Mouse (Mus musculus) heart, embryonic 15.5 days (tissue): ENCODE results near the gene Lrrc2. TPM values are rescaled to one million over a fixed set of nuclear protein-coding genes. Genes with fewer than 3 reads are reported as not detected.
A peak's percentile ranks its signal among the peaks of the same experiment; 100 is the strongest.

ENCODE experiments used
- ATAC-seq: fragments of 200-750 bp; cut with Nextera tagmentation; replicated peaks from 2 replicates; pipeline ENCODE4 v1.8.0; 2017; ENCODE audit warnings: low read depth, moderate TSS enrichment; ENCODE audit not compliant: insufficient number of reproducible peaks, insufficient read depth, low FRiP score
- H3K27ac ChIP-seq: fragments of 300-500 bp; sonication (generic); 2 replicates; pipeline ENCODE4 v1.5.1; 2015; ENCODE audit warnings: mild to moderate bottlenecking, inconsistent platforms
- H3K27me3 ChIP-seq: fragments of 300-500 bp; sonication (generic); 2 replicates; pipeline ENCODE4 v1.6.1; 2015; ENCODE audit warnings: inconsistent platforms
- H3K36me3 ChIP-seq: fragments of 300-500 bp; sonication (generic); 2 replicates; pipeline ENCODE4 v1.6.1; 2015; ENCODE audit warnings: mild to moderate bottlenecking, inconsistent platforms
- H3K4me1 ChIP-seq: fragments of 300-500 bp; sonication (generic); replicated peaks from 2 replicates; pipeline ENCODE4 v1.6.1; 2015; ENCODE audit warnings: inconsistent platforms
- H3K4me2 ChIP-seq: fragments of 300-500 bp; sonication (generic); 2 replicates; pipeline ENCODE4 v1.6.1; 2015; ENCODE audit warnings: inconsistent platforms, mild to moderate bottlenecking, moderate library complexity
- H3K4me3 ChIP-seq: fragments of 300-500 bp; sonication (generic); 2 replicates; pipeline ENCODE4 v1.5.1; 2015; ENCODE audit warnings: mild to moderate bottlenecking, inconsistent platforms
- H3K9ac ChIP-seq: fragments of 300-500 bp; sonication (generic); 2 replicates; pipeline ENCODE4 v1.6.1; 2015; ENCODE audit warnings: mild to moderate bottlenecking, inconsistent platforms
- H3K9me3 ChIP-seq: fragments of 300-500 bp; sonication (generic); replicated peaks from 2 replicates; pipeline ENCODE4 v1.6.1; 2016; ENCODE audit warnings: inconsistent platforms
- WGBS: fragments of 180-500 bp; shearing (Covaris S2); methylation state at CpG from one replicate; pipeline ENCODE4 v1.1.7; 2015; ENCODE audit warnings: mixed read lengths; 5-methylcytosine and 5-hydroxymethylcytosine counted together
- polyA plus RNA-seq: library from polyadenylated mRNA; unstranded; fragments of >200 nt; fragmentation: Nextera tagmentation; extraction: Ambion mirVana; gene quantifications from 2 replicates; pipeline ENCODE4 v1.2.1, GENCODE M21; 2015

Lrrc2 gene
- polyA plus RNA-seq, 1 experiment from 2014 or later: 6.9 TPM

DNA sequence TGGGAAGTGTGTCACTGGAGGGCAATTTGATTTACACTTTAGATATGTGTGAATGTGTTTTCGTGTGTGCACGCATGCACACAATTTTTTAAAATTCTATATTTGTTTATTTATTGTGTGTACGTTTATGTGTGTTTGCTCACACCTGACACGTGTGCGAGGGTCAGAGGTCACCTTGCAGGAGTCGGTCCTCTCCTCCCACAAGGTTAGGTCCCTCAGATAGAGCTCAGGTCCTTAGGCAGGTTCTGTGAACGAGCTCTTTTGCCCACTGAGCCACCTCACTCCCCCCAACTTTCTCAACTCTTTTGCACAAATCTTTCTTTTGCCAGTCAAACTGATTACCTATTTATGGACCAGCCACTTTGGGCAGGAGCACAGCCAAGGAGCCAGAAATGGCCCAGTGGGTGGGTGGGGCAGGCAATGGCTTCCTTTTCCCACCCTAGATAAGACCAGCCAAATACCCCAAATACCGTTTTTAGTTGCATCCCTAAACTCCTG, 2.5 kb upstream of the Lrrc2 start:
- no peaks in the 10 kb centered on the region for H3K9me3 ChIP-seq
- no peak overlapping the region for H3K9ac ChIP-seq
- WGBS: 45% methylated on average over 8 of the region's 8 CpGs
- no peak overlapping the region for H3K4me2 ChIP-seq
- ATAC-seq: no peak
- no peak overlapping the region for H3K4me3 ChIP-seq
- H3K27ac ChIP-seq: peak overlapping the region; percentile 41; the same call in 1 of the 2 replicates
- H3K27me3 ChIP-seq: peaks cover 25% of the 10 kb centered on the region
- H3K4me1 ChIP-seq: peaks cover 36% of the 10 kb centered on the region
- H3K36me3 ChIP-seq: no peaks in the 10 kb centered on the region

GRCm38 (mm10) chr9:110950109-110950508, 1.2 kb upstream of the Lrrc2 start:
- H3K9me3 ChIP-seq: no peaks in the 10 kb centered on the region
- no peaks in the 10 kb centered on the region for H3K36me3 ChIP-seq
- H3K4me1 ChIP-seq: peaks cover 33% of the 10 kb centered on the region
- no peak for ATAC-seq
- no peak overlapping the region for H3K9ac ChIP-seq
- no peak overlapping the region for H3K4me2 ChIP-seq
- no peak overlapping the region for H3K27ac ChIP-seq
- peaks cover 18% of the 10 kb centered on the region for H3K27me3 ChIP-seq
- WGBS: 93% methylated on average over 3 of the region's 3 CpGs
- no peak overlapping the region for H3K4me3 ChIP-seq

GRCm38 (mm10) chr9:110951866-110952265, 521 bp downstream of the Lrrc2 start:
- WGBS: 81% methylated on average over 13 of the region's 13 CpGs
- H3K27me3 ChIP-seq: peaks cover 6% of the 10 kb centered on the region; the same call in 1 of the 2 replicates
- no peak overlapping the region for H3K4me3 ChIP-seq
- H3K4me1 ChIP-seq: peaks cover 26% of the 10 kb centered on the region
- no peaks in the 10 kb centered on the region for H3K9me3 ChIP-seq
- ATAC-seq: no peak
- H3K4me2 ChIP-seq: no peak overlapping the region
- H3K9ac ChIP-seq: no peak overlapping the region
- H3K27ac ChIP-seq: no peak overlapping the region
- H3K36me3 ChIP-seq: no peaks in the 10 kb centered on the region

DNA sequence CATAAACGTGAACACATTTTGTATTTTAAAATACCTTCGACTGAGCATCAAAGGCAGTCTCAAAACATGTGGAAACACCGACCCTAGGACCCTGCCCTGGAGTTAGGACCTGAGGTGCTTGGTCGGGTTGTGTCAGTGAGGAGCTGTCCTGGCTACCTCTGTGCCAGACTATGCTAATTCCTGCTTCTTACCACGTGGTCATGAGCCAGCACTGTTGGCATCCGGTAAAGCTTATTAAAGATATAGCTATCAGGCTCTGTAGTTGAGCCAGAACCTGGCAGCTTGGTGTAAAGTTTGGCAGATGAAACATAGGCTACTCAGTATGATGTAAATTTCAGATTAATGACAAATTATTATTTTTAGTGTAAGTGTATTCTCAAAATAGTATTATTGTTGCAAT, 1.1 kb downstream of the Lrrc2 start:
- Histone ChIP-seq H3K4me3 (no peak overlapping the region), H3K4me1 (peaks cover 22% of the 10 kb centered on the region), H3K27me3 (peaks cover 6% of the 10 kb centered on the region; the same call in 1 of the 2 replicates), H3K9ac (no peak overlapping the region), H3K4me2 (no peak overlapping the region), H3K36me3 (no peaks in the 10 kb centered on the region), H3K9me3 (no peaks in the 10 kb centered on the region), H3K27ac (peak overlapping the region; percentile 83)
- WGBS: 36% methylated on average over 6 of the region's 6 CpGs
- no peak for ATAC-seq

DNA sequence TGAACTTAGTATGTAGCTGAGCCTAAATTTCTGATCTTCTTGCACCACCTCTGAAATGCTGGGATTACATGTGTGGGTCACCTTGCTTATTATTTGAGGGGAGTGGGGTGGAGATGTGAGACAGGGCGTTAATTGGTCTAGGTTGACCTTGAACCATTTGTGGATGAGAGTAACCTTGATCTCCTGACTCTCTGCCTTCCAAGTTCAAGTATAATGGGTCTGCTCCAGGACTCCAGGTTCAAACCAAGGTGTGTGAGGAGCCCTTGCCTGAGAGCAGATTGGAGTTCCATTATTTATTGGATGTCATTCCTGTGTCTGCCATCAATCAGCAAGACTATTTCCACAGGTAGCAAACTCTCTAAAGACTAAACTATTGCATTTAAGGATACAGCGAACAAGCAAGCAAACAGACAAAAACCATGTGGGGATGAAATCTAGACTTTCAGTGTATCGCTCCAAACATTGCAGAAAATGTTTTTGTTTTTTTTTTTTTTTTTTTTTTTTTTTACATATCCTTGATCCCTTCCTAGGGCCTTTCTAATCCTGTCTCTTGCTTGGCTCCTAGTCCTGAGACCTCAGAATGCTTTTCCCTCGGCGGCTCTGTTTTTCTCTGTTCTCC, 1.7 kb downstream of the Lrrc2 start:
- Histone ChIP-seq H3K4me3 (peak overlapping the region; percentile 62), H3K27ac (peak overlapping the region; percentile 83), H3K9ac (peak overlapping the region; percentile 58)

DNA sequence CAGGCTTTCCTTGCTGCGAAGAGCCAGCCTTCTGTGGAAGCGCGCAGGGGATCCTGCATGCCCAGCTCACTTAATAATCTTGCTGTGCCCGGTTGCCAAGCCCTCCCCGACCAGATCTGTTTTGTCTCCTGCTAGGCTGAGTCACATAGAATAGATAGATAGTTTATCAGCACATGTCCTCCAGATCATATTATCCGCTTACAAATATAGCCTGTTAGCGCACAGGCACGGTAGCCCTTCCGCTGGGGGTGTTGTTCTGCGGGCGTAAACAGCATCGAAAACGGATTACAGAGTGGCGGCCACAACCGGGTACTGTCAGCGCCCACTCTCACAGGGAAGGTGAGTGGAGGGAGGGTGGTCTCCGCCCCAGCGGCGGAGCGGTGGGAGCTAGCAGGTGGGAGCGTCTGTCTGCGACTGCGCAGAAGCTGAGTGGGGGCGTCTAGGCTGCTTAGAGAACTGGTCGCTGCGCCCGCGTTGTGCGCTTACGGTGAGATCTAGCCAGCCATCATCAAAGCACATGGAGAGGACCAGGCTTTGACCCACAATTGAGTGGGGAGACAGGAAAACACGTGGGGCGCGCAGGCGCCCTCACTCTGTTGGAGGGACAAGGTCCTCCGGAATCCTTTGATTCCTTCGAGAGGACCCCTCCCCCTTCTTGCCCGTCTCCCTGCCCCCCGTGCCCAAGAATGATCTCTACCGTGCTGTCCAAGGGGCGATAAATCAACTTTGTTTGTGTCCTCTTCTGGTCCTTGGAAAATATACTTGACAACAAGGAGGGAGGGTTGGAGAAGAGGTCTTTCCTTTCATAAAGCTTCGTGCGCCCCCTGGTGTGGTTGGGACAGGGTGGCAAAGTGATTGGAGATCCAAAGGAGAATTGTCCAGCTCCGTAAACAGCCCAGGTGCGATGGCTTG, 2.5 kb downstream of the Lrrc2 start:
- H3K4me3 ChIP-seq: peak overlapping the region; percentile 62
- 1% methylated on average over 44 of the region's 44 CpGs for WGBS
- H3K36me3 ChIP-seq: no peaks in the 10 kb centered on the region
- H3K27me3 ChIP-seq: peaks cover 6% of the 10 kb centered on the region; the same call in 1 of the 2 replicates
- no peaks in the 10 kb centered on the region for H3K9me3 ChIP-seq
- H3K4me2 ChIP-seq: peak overlapping the region; percentile 95
- H3K27ac ChIP-seq: peak overlapping the region; percentile 83
- H3K4me1 ChIP-seq: peaks cover 20% of the 10 kb centered on the region
- peak overlapping the region; percentile 58 for H3K9ac ChIP-seq
- ATAC-seq: peak; percentile 68

More for the DNA sequence above, 1.7 kb downstream of the Lrrc2 start:
- 49% methylated on average over 5 of the region's 5 CpGs for WGBS
- Histone ChIP-seq H3K4me1 (peaks cover 22% of the 10 kb centered on the region), H3K27me3 (peaks cover 6% of the 10 kb centered on the region; the same call in 1 of the 2 replicates), H3K9me3 (no peaks in the 10 kb centered on the region), H3K4me2 (peak overlapping the region; percentile 95), H3K36me3 (no peaks in the 10 kb centered on the region)
- no peak for ATAC-seq

- Histone ChIP-seq H3K4me1 (peaks cover 14% of the 10 kb centered on the region), H3K27ac (no peak overlapping the region), H3K9ac (no peak overlapping the region), H3K4me2 (peak overlapping the region; percentile 95), H3K4me3 (peak overlapping the region; percentile 62; the same call in 1 of the 2 replicates), H3K36me3 (no peaks in the 10 kb centered on the region), H3K9me3 (no peaks in the 10 kb centered on the region), H3K27me3 (peaks cover 6% of the 10 kb centered on the region; the same call in 1 of the 2 replicates)
- 45% methylated on average over 2 of the region's 2 CpGs for WGBS
- no peak for ATAC-seq
Measured at GRCm38 (mm10) chr9:110954681-110955445, 3.5 kb downstream of the Lrrc2 start.

- Histone ChIP-seq H3K27me3 (peaks cover 6% of the 10 kb centered on the region; the same call in 1 of the 2 replicates), H3K27ac (no peak overlapping the region), H3K9ac (no peak overlapping the region), H3K4me3 (no peak overlapping the region), H3K4me2 (no peak overlapping the region), H3K9me3 (no peaks in the 10 kb centered on the region), H3K36me3 (no peaks in the 10 kb centered on the region), H3K4me1 (peaks cover 14% of the 10 kb centered on the region)
- WGBS: 73% methylated on average over 6 of the region's 6 CpGs
- ATAC-seq: no peak
Measured at GRCm38 (mm10) chr9:110955962-110956361, 4.6 kb downstream of the Lrrc2 start.

DNA sequence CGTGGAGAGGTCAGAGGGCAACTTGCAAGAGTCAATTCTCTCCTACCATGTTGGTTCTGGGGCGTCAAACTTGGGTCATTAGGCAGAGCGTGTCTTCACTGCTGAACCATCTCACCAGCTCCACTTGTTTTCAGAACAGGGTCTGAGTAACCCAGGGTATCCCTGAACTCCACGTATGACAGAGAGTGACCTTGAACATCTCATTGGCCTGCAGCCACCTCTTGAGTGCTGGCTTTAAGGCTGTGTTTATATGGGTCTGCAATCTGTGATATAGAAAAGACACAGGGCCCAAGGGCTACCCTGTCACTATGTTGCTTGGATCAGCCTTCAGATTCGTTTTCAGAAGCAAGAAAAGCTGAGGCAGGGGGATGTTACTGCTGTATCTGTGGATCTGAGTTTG, 8.3 kb downstream of the Lrrc2 start:
- no peaks in the 10 kb centered on the region for H3K9me3 ChIP-seq
- no peak overlapping the region for H3K9ac ChIP-seq
- peaks cover 9% of the 10 kb centered on the region for H3K4me1 ChIP-seq
- 72% methylated on average over 5 of the region's 5 CpGs for WGBS
- no peak overlapping the region for H3K4me2 ChIP-seq
- H3K27me3 ChIP-seq: peaks cover 4% of the 10 kb centered on the region; the same call in 1 of the 2 replicates
- no peak overlapping the region for H3K27ac ChIP-seq
- H3K36me3 ChIP-seq: 0 out of 2 replicates have a peak, but pooled peaks cover 2% of the 10 kb centered on the region
- no peak for ATAC-seq
- no peak overlapping the region for H3K4me3 ChIP-seq

- ATAC-seq: no peak
Measured at GRCm38 (mm10) chr9:110960230-110961149, 9.1 kb downstream of the Lrrc2 start.

More at GRCm38 (mm10) chr9:110960230-110961149, 9.1 kb downstream of the Lrrc2 start:
- Histone ChIP-seq H3K36me3 (0 out of 2 replicates have a peak, but pooled peaks cover 2% of the 10 kb centered on the region), H3K27ac (no peak overlapping the region), H3K4me3 (no peak overlapping the region), H3K4me2 (no peak overlapping the region), H3K4me1 (peaks cover 9% of the 10 kb centered on the region), H3K9me3 (no peaks in the 10 kb centered on the region), H3K27me3 (no peaks in the 10 kb centered on the region), H3K9ac (no peak overlapping the region)
- WGBS: 79% methylated on average over 13 of the region's 13 CpGs
